Mouse (Mus musculus) 3134 (cell line): Measurements from ENCODE around the gene Oat.
A peak's percentile ranks its signal among the peaks of the same experiment; 100 is the strongest.

Source experiments
- DNase-seq: peaks from one replicate; pipeline ENCODE4 v3.0.0-alpha.2; 2011; ENCODE audit warnings: low spot score; ENCODE audit not compliant: insufficient read length; ENCODE audit errors: extremely low read depth

Gene Oat

DNA sequence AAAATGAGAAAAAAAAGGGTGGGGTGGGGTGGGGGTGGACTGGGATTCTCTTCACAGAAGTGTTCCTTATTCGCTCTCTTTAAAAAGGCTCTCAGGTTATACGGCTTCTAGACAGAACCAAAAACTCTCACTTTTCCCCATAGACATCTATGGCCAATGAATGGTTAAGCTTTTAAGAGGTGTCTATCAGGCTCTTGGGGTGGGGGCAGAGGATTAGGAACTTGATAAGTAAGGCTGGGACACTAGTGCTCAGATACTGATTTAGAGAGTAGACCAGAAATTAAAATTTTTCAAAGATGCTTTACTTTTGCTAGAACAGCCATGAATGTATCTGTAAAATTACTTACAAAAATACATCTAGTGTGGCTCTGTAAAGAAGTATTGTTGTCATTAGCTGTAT lies 18.1 kb upstream of the Oat start:
- no peak for DNase-seq

DNA sequence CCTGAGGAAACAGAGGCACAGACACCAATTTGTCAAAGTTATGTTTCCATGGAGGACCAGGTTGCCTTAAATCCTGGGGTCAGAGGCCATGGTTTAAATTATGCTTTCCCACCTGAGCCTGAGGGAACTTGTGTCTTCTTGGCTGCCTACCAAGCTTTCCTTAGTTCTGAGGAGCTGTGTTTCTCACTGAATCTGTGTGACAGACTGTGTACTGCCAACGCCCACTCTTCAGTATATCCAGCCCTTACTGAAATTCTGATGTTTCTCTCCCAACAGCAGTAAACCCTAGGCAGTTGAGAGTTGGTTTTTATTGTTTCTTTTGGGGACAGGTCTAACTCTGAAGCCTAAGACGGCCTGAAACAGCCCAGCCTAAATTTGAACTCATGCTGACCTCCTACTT lies 17.6 kb upstream of the Oat start:
- no peak for DNase-seq

DNA sequence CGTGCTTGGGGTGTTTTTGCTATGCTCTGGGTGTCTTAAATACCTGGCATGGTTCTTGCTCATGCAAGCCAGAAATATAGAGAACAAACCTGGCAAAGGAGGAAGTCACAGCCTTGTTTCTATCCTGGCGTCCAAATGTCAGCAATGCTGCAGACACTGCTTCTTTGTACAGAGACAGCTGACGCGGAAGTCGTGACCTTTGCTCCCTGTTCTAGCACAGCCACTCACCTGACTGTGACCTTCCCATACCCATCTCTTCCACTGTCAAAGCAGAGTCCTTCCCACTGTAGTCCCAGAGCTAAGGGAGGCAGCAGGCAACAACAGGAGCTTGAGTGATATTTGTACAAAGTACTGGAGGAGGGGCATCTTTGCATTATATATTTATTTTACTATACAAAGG lies 13.4 kb upstream of the Oat start:
- DNase-seq: no peak

DNA sequence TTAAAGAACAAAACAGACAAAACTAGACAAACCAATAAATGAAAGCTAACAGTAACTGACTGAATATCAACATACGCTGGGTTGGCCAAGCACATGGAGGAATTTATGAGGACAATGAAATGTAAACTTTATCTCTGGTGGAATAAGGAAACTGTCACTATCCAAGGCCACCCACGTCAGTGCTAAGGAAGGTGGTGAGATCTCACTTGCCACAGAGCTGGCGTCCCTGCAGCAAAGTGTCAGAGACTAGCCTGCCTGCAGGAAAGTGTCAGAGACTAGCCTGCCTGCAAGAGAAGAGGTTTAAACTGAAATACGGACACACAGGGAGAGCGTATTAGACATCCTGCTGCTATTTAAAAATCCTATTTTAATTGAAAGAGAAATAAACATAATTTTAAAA lies 11.0 kb upstream of the Oat start:
- no peak for DNase-seq

DNA sequence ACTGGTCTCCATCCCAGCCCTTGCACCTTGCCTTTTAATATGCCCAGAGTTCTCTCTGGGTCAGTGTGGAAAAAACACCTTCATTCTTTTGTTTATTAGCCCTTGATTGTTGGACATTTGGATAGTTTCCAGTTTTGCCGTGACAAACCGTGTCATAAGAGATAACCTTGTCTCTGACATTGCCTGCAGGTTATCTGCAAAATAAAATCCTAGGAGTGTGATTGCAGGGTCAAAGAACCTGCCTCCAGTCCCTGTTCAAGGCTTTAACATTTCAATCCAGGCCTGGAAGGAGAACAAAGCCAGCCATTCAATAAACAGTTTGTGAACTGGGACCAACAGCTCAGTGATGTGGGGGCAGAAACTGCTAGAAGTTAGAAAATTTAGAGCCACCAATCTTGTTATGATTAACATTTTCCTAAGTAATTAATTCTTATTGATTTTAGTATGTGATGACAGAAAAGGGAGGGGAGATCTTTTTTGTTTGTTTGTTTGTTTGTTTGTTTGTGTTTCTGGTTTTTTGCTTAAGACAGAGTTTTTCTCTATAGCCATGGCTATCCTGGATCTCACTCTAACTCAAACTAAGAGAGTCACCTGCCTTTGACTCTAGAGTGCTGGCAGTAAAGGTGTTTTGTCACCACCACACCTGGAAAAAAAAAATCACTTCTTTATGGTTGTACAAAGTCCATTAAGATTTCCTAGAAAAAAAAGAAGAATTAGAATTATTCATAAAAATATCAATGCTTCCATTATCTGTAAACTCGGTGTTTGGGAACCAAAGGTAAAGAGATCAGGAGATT lies 9.7 kb upstream of the Oat start:
- DNase-seq: no peak

DNA sequence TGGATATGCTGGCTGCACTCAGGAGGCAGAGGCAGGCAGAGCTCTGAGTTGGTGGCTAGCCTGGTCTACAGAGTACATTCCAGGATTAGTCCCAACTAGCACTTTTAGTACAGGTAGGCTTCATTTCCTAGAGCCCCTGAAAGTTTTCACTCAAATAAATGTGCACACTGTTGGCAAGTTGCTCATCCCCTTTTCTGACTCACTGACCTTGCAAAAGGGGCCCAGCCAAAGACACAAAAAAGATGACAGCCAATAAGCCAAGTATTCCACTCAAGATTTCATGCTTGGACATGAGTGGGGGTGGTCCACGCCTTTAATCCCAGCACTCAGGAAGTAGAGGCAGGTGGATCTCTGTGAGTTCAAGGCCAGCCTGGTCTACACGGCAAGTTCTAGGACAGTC lies 5.2 kb upstream of the Oat start:
- no peak for DNase-seq

DNA sequence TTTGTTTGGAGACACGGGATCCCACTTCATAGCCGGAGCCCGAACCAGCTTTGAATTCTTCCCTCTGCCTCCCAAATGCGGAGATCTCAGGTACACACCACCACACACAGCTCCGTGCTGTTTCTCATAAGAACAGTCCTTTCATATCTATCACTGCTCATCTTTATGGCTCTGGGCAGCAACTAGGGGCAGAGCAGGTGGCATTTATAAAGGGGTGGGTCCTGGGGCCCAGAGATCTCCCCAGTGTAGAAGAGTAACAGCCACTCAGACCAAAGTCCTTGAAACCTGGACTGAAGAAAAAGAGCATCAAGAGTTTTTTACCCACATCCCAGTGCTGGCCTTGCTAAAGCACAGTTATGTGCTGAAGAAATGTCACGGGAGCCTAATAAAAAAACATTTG lies 4.3 kb upstream of the Oat start:
- no peak for DNase-seq

DNA sequence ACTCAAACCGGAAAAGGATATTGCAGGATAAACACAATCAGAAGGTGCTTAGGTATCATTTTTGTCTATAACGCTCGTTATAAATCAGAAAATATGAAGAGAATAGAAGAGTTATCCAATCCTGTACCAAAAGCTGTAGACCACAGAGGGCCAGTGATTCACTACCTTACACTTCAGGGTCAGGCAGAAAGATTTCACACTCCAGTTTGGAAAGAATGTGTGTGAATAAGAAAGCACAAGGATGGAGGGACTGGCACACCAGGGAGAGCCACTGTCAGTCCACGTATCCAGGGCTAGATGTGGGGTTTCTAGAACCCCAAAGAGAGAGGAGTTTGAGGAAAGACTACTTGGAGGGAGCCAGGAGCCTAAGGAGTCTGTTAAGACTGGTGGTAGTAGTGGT lies 693 bp upstream of the Oat start:
- no peak for DNase-seq

DNA sequence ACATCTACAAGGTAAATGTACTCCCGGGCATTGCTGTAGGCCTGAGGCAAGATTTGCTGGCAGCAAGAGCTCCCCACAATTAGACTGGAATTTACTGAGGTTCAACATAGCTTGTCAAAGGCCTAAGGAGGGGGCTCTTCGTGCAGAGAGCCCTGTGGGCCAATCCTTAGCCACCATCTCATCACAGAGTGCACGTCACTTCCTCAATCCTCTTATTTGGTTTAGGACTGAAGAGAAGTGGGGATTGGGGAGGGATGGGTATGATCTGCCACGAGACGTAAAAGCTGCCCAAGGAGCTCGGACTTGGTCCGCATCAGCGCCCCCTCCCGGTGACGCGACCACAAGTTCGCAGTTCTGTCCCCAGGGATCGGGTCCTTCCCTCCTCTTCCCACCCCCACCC lies 575 bp downstream of the Oat start:
- peak; percentile 86 for DNase-seq

DNA sequence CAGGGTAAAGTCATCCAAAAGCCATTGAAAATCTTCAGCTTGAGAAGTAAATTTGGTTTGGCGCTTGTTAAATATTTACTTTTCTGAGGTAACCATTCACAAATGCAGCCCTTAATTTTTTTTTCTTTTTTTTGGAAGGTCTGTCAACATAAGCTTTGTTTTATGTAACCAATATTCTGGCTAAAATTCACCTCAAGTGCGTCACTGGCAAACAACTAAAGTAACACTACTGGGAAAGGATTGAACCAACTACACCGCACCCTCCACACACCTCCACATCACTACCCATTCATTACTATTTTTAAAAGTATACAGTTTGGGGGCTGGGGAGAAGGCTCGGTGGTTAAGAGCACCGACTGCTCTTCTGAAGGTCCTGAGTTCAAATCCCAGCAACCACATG lies 1.6 kb downstream of the Oat start:
- DNase-seq: no peak

DNA sequence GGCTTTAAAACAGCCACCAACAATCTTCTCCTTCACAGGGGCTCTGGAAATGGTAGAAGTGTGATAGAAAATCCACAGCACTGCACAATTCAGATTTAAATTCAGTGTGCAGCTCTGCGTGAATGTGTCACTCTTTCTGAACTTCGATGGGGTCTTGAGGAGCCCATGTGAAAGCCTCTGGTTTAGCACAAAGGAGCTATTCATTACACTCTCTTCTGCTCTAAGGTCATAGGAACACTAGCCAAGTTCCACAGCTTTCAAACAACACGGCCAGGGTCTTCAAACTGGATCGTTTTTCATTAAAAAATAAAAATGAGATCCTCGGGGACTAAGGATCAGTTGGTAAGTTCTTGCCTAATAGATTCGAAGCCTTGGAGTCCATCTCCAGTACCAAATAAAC lies 3.0 kb downstream of the Oat start:
- no peak for DNase-seq

DNA sequence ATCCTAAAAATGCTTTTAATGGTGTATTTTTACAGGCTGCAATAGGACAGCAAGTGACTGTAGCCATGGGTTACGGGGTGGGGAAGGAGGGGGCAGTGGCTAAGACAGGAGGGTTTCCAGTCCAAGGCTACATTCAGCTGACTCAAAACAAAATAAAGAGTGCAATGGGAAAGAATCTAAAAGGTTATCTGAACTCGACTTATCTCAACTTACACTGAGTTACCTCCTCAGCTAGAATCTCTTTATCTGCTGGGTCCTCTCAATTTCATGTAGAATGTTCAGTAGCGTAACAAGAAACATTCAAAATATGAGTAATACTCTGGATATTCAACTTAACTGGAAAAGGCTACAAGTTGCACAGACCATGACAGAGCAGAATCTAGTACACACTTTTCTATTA lies 3.5 kb downstream of the Oat start:
- DNase-seq: no peak

DNA sequence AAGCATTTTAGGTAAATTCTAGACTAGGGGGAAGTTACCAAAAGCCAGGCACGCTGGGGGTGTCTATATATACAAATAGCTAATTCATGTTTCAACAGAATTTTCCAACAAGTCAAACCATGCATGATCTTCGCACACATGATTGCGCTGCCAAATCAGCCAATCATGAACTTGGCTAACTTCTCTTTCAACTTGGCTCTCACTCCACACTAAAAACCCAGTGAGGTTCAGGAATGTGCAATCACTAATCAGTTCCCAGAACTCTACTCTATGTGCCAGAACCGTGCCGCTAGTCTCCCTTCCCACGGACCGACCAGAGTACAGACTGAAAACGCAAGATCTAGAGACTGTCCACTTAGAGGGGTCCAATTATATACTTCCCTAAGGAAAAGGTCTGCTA lies 4.7 kb downstream of the Oat start:
- no peak for DNase-seq

DNA sequence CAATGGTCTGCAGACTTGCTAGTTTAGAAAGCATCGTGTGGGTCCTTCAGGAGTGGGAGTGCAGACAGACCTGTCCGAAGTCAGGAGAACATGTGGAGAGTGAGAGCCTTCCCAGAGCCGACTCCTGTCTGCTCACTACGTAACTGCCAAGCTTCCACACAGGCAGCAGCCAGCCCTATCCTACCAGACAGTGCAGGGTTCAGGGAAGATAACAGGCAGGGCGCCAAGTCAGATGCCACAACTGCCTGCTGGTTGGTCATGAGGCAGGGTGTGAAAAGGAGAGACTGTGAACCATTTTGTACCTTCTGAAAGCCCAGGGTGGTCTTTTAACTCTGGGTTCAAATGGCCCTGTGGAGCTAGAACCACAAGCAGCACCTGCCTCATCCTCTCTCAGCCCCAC lies 6.1 kb downstream of the Oat start:
- DNase-seq: no peak

DNA sequence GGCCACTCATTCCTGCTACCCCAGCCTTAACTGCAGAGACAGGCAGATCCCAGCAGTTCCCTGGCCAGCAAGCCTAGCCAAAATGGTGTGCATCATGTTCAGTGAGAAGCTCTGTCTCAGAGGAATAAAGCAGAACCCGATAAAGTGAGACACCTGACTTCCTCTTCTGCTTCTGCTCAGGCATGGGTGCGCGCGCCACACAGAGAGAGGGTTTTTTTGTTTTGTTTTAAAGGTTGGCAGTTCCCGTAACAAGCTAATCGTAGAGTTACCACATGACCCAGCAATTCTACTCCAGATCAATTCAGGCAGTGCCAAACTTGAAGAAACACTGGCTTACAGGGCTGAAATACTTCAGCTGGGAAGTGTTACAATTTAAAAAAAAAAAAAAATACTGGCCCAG lies 7.4 kb downstream of the Oat start:
- DNase-seq: no peak

DNA sequence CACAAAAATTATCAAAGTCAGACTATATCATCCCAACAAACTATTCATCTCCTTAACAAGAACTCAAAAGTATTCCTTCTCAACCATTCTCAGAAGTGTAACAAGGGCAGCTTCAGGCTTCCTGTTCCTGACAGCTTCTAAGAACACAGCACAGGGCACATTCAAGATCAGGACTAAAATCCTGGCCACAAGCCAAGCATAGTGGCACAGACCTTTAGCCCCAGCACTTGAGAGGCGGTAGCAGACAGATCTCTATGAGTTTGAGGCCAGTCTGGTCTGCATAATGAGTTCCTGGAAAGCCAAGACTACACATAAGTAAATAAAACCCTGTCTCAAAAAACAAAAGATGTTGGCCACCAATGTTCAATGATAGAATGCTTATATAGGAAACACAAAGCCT lies 10.4 kb downstream of the Oat start:
- DNase-seq: no peak

DNA sequence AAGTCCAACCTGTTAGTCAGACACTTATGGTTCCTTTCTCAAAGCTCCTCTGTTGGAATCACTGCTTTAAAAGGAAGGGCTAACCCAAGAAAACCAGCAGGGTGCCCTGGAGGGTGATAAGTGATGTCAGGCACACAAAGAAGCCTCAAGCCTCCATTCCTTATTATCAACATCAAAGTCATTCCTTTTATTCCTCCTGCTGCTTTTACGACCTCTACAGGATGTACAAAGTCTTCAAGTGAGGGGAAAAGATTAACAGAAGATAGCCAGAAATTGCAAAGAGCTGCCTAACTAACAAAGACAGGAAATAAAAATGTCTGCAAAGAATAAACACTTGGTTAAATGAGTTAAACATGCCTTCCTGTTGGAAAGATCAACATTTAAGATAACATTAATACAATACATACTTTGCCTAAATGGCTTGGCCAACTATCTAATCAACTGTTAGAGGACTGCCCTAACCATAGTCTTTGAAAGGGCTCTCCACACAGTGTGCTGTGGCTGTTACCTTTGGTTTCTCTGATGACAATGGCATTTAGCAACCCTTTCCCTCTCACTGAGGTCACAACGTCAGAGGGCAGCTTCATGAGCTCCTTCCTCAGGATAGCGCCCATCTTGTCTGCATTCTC lies 16.9 kb downstream of the Oat start:
- no peak for DNase-seq

DNA sequence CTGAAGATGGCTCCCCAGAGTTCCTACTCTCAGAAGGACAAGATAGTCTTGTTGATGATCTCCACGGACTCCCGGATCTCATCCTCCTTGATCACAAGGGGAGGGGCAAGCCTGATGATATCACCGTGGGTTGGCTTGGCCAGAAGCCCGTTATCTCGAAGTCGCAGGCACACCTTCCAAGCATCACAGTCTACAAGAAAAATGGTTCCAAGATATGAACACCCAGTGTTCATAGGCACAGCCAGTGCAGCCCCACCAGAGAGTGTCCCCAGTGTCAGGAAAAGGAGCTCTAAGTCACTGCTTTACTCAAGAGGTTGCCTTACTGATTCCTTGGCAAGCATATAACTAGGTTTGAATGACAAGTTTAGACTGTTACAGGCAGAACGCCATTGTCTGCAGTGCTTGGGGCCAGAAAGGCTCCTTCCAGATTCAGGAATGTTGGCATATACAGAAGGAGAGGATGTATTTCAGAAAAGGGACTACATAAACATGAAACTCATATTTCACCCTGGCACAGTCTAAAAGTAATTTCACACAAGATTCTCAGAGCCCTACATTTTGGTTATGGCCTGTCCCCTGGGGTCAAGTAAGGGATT lies 18.0 kb downstream of the Oat start:
- DNase-seq: no peak

DNA sequence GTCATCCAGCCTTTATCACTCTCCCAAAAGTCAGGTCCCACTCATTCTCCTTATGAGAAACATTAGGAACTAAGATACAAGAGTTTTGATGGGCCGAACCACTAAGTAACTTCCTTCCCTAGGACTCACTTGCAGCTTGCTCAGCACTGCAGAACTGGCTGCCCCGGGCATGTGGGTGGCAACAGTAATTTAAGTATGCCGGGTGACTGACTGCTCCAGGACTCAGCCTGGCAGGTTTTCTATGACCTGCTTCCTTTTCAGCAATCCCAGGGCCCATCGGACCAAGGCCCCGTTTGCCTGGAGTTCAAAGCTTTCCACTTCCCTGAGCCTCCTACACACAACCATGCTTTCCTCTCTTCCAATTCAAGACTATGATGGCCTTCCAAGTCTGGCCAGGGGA lies 19.6 kb downstream of the Oat start:
- no peak for DNase-seq

DNA sequence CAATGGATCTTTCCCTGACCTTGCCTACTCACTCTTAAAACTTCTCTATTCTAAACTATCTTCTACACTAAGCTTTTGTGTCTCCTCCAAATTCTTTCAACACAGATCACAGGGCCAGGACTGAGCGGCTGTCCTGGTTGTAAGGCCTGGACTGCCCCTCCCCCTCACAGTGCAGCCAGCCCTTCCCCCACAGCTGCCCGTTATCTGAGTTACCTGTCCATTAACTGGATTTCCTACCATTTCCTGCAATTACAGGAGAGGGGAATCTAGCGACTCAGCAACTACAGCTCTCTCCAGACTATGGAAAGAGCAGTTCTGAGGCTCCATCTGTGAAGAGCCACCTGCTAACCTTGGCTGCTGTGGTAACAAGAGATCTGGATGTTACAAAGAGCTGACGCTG lies 20.3 kb downstream of the Oat start:
- no peak for DNase-seq

DNA sequence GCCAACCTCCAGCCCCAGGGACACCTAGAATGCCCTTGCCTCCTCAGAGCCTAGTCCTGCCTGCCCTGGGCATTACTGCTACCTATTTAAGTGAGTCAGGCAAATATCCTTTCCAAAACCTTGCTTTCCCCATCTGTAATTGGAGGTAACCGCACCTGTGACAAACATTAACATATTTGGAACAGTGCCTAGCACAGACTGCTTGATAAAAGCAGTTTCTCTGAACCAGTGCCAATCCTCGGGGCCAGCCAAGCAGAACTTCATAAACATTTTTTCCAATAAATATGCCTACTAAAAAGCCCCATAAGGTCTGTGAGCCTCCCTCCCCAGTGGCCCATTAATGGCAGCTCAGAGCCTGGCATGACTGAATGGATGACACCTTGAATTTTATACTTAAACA lies 22.1 kb downstream of the Oat start:
- no peak for DNase-seq

DNA sequence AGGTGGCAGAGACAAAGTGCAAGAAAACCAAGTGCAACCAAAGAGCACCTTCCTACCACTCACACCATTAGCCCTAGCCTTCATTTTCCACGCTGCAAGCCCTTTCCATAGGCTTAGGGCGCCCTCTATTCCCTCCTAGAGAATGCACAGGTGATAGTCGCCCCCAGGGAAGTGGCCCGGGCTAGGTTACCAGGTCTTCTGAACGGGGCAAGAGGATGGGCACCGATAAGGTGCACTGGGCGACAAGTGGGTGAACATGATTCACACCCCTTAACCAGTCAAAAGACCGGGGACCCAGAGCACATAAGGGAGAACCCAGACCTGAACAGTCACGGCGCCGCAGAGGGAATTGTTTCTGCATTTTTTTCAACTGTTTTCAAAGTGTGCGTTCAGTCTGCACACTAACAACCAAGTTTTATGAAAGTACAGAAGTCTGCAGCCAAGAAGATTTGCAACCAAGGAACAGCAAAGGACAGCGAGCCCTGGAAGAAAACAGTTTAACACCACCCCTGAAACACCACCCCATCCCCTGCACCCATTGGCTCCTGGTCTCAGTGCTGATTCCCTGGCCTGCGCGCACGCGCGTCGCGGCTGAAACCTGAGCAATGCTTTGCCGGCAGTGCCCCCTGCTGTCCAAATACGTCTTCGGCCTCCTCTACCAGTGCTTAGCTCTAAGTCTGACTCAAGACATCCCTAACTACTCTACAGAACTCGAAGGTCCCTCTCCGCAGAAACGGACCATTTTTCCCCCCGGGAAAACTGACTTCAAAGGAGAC lies 24.7 kb downstream of the Oat start:
- peak; percentile 90 for DNase-seq
